Mouse (Mus musculus): ENCODE results near the gene Ptpn9. TPM values are rescaled to one million over a fixed set of nuclear protein-coding genes. Genes with fewer than 3 reads are reported as not detected.

Ptpn9 gene
- polyA plus RNA-seq, 1 experiment: 0.24 TPM

- H3K27me3 ChIP-seq (ENCODE audit: control insufficient read depth): no peaks in the 10 kb centered on the region
- TF ChIP-seq TAL1 (IDR thresholded peaks at IDR 0.05; ENCODE audit: low read length) (peak; percentile 80), GATA1 (IDR thresholded peaks at IDR 0.05; ENCODE audit: low read length) (peak; percentile 57; the same call in 1 of the 2 replicates)
- H3K36me3 ChIP-seq (ENCODE audit: control insufficient read depth): no peaks in the 10 kb centered on the region
- H3K4me3 ChIP-seq (replicated peaks): peak overlapping the region; percentile 97
- H3K9me3 ChIP-seq (ENCODE audit: control insufficient read depth, low read length): no peaks in the 10 kb centered on the region
- H3K4me1 ChIP-seq (ENCODE audit: control insufficient read depth): peaks cover 57% of the 10 kb centered on the region
Observed at GRCm38 (mm10) chr9:57070262-57070661, 75.5 kb downstream of the Ptpn9 start.

GRCm38 (mm10) chr9:57070800-57071545 is 76.2 kb downstream of the Ptpn9 start:
- TF ChIP-seq GATA1 (IDR thresholded peaks at IDR 0.05; ENCODE audit: low read length) (no peak), TAL1 (IDR thresholded peaks at IDR 0.05; ENCODE audit: low read length) (no peak)
- no peaks in the 10 kb centered on the region for H3K27me3 ChIP-seq (ENCODE audit: control insufficient read depth)
- H3K36me3 ChIP-seq (ENCODE audit: control insufficient read depth): no peaks in the 10 kb centered on the region
- peaks cover 63% of the 10 kb centered on the region for H3K4me1 ChIP-seq (ENCODE audit: control insufficient read depth)
- peak overlapping the region; percentile 97 for H3K4me3 ChIP-seq (replicated peaks)
- no peaks in the 10 kb centered on the region for H3K9me3 ChIP-seq (ENCODE audit: control insufficient read depth, low read length)

DNA sequence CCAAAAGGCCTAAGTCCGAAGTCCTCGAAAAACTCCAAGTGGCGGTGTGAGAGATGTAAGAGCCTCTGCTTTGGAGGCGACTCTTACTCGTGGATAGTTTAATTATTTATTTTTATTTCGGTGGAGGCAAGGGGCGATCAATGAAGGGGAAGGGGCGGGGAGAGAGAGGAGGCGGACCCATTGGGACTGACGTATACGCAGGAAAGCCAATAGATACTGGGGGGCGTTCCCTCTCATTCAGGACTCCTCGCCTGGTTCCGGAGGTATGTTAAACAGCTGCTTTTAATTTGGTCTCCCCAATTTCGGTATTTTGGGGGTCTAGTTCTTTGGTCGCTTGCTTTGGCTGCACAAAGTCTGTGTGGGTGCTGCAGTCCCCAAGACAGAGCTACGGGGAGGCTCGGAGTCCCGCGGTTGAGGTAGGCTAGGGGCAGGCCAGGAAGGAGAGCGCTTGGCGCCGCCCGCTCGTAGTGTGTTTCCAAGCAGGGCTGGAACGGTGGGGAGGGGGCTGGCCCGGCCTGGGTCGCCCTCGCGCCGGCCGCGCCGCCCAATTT is 77.2 kb downstream of the Ptpn9 start, which contains the start of gene Sin3a:
Sin3a (plus strand) TSS at position 240 of the 551 bp plus-strand sequence.
- H3K36me3 ChIP-seq (ENCODE audit: control insufficient read depth): no peaks in the 10 kb centered on the region
- peaks cover 67% of the 10 kb centered on the region for H3K4me1 ChIP-seq (ENCODE audit: control insufficient read depth)
- no peaks in the 10 kb centered on the region for H3K9me3 ChIP-seq (ENCODE audit: control insufficient read depth, low read length)
- H3K4me3 ChIP-seq (replicated peaks): peak within 1 kb of the TSS; percentile 97
- no peaks in the 10 kb centered on the region for H3K27me3 ChIP-seq (ENCODE audit: control insufficient read depth)
- no peak for TF ChIP-seq GATA1 (IDR thresholded peaks at IDR 0.05; ENCODE audit: low read length)
- TF ChIP-seq TAL1 (IDR thresholded peaks at IDR 0.05; ENCODE audit: low read length): no peak

GRCm38 (mm10) chr9:57072526-57072988 is 77.8 kb downstream of the Ptpn9 start:
- Histone ChIP-seq H3K27me3 (ENCODE audit: control insufficient read depth) (no peaks in the 10 kb centered on the region), H3K9me3 (ENCODE audit: control insufficient read depth, low read length) (no peaks in the 10 kb centered on the region), H3K36me3 (ENCODE audit: control insufficient read depth) (no peaks in the 10 kb centered on the region), H3K4me3 (replicated peaks) (peak overlapping the region; percentile 97), H3K4me1 (ENCODE audit: control insufficient read depth) (peaks cover 74% of the 10 kb centered on the region)
- no peak for TF ChIP-seq TAL1 (IDR thresholded peaks at IDR 0.05; ENCODE audit: low read length)
- no peak for TF ChIP-seq GATA1 (IDR thresholded peaks at IDR 0.05; ENCODE audit: low read length)

GRCm38 (mm10) chr9:57072989-57073789 is 78.5 kb downstream of the Ptpn9 start:
- peak overlapping the region; percentile 97 for H3K4me3 ChIP-seq (replicated peaks)
- no peaks in the 10 kb centered on the region for H3K27me3 ChIP-seq (ENCODE audit: control insufficient read depth)
- peaks cover 80% of the 10 kb centered on the region for H3K4me1 ChIP-seq (ENCODE audit: control insufficient read depth)
- H3K36me3 ChIP-seq (ENCODE audit: control insufficient read depth): peaks cover 1% of the 10 kb centered on the region; the same call in 1 of the 2 replicates
- H3K9me3 ChIP-seq (ENCODE audit: control insufficient read depth, low read length): no peaks in the 10 kb centered on the region
- TF ChIP-seq TAL1 (IDR thresholded peaks at IDR 0.05; ENCODE audit: low read length): no peak
- TF ChIP-seq GATA1 (IDR thresholded peaks at IDR 0.05; ENCODE audit: low read length): no peak

GRCm38 (mm10) chr9:57073790-57074094 is 79.0 kb downstream of the Ptpn9 start:
- no peak for TF ChIP-seq TAL1 (IDR thresholded peaks at IDR 0.05; ENCODE audit: low read length)
- no peak for TF ChIP-seq GATA1 (IDR thresholded peaks at IDR 0.05; ENCODE audit: low read length)
- no peaks in the 10 kb centered on the region for H3K27me3 ChIP-seq (ENCODE audit: control insufficient read depth)
- H3K36me3 ChIP-seq (ENCODE audit: control insufficient read depth): peaks cover 6% of the 10 kb centered on the region
- no peaks in the 10 kb centered on the region for H3K9me3 ChIP-seq (ENCODE audit: control insufficient read depth, low read length)
- H3K4me1 ChIP-seq (ENCODE audit: control insufficient read depth): peaks cover 83% of the 10 kb centered on the region
- H3K4me3 ChIP-seq (replicated peaks): peak overlapping the region; percentile 97

DNA sequence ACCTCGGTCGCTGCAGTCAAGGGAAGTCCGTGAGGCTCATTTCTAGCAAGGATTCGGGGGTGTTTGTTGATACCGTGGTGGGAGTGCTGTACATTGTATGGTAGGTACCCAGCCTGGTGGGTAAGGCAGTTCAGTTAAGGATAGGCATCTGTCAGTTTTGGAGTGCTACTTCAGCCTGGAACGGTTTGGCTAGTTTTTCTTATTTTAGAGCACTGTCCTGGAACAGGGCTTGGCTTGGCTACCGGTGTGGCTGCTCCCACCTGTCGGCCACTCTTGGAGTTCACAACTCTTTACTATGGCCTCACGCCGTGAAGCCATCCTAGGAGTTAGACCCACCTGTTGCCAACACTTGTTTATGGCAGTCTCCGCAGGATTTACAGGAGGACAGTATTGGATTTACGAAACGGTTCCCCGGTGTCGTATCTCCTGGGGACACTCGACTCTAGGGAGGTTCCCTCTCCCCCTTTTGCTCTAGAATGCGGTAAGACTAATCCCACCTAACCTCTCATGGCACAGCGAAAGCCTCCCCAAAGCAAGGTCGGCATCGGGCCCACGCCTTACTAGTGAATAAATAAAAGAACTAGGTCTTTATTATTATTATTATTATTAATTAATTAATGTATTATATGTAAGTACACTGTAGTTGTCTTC is 79.6 kb downstream of the Ptpn9 start:
- peak overlapping the region; percentile 97 for H3K4me3 ChIP-seq (replicated peaks)
- TF ChIP-seq GATA1 (IDR thresholded peaks at IDR 0.05; ENCODE audit: low read length) (no peak), TAL1 (IDR thresholded peaks at IDR 0.05; ENCODE audit: low read length) (no peak)
- H3K9me3 ChIP-seq (ENCODE audit: control insufficient read depth, low read length): no peaks in the 10 kb centered on the region
- H3K36me3 ChIP-seq (ENCODE audit: control insufficient read depth): peaks cover 10% of the 10 kb centered on the region
- no peaks in the 10 kb centered on the region for H3K27me3 ChIP-seq (ENCODE audit: control insufficient read depth)
- H3K4me1 ChIP-seq (ENCODE audit: control insufficient read depth): peaks cover 79% of the 10 kb centered on the region

DNA sequence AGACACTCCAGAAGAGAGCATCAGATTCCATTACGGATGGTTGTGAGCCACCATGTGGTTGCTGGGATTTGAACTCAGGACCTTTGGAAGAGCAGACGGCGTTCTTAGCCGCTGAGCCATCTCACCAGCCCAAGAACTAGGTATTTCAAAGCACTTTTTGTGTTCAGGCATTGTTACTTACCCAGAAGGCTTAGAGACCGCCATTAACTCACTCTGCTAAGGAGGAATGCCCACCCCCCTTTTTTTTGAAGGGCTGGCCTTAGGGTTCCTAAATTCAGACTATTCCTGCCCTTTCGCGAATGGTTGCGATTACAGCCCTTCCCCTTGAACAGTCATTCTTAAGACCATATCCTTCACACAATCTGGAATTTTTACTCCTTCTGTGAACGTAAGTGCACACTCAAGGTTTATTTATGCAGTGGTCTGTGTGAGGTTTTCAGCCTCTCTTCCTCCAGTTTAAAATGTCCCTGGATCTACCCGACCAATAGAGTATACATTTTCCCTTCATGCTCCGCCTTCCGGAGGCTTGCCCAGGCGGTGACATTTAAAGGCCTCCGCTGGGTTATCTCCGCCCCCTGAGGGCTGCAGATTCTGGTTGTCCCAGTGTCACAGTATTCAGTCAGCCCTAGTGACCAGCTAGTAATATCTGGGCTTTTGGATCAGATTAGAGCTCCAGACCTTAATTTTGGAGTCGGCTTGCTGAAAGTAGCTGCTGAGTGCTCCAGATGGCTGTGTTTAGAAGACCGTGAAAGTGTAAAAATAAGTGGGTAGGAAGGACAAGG is 80.3 kb downstream of the Ptpn9 start:
- Histone ChIP-seq H3K9me3 (ENCODE audit: control insufficient read depth, low read length) (no peaks in the 10 kb centered on the region), H3K4me3 (replicated peaks) (peak overlapping the region; percentile 97), H3K36me3 (ENCODE audit: control insufficient read depth) (peaks cover 16% of the 10 kb centered on the region), H3K4me1 (ENCODE audit: control insufficient read depth) (peaks cover 72% of the 10 kb centered on the region), H3K27me3 (ENCODE audit: control insufficient read depth) (no peaks in the 10 kb centered on the region)
- no peak for TF ChIP-seq GATA1 (IDR thresholded peaks at IDR 0.05; ENCODE audit: low read length)
